Mouse (Mus musculus): ENCODE results near the gene Ttc7. TPM values are rescaled to one million over a fixed set of nuclear protein-coding genes. Genes with fewer than 3 reads are reported as not detected.

Gene Ttc7
- polyA plus RNA-seq, 1 experiment from 2014 or later: 5.4 TPM

GRCm38 (mm10) chr17:87391242-87391641 lies 108.6 kb downstream of the Ttc7 start:
- Histone ChIP-seq H3K4me3 (no peak overlapping the region), H3K27ac (replicated peaks) (no peak overlapping the region), H3K4me1 (peaks cover 8% of the 10 kb centered on the region; the same call in 1 of the 2 replicates), H3K27me3 (ENCODE audit: low read depth, poor library complexity, severe bottlenecking) (no peaks in the 10 kb centered on the region), H3K36me3 (no peaks in the 10 kb centered on the region), H3K9me3 (replicated peaks) (no peaks in the 10 kb centered on the region)
- no peak for DNase-seq (ENCODE audit: low spot score)
- 78% methylated on average over 7 of the region's 7 CpGs for WGBS

GRCm38 (mm10) chr17:87397088-87397487 lies 114.4 kb downstream of the Ttc7 start:
- WGBS: 72% methylated on average over 11 of the region's 11 CpGs
- Histone ChIP-seq H3K27me3 (ENCODE audit: low read depth, poor library complexity, severe bottlenecking) (no peaks in the 10 kb centered on the region), H3K36me3 (no peaks in the 10 kb centered on the region), H3K27ac (replicated peaks) (no peak overlapping the region), H3K9me3 (replicated peaks) (no peaks in the 10 kb centered on the region), H3K4me1 (peaks cover 14% of the 10 kb centered on the region), H3K4me3 (no peak overlapping the region)
- no peak for DNase-seq (ENCODE audit: low spot score)

GRCm38 (mm10) chr17:87402444-87402843 lies 119.8 kb downstream of the Ttc7 start:
- peaks cover 7% of the 10 kb centered on the region for H3K4me1 ChIP-seq
- no peak for DNase-seq (ENCODE audit: low spot score)
- H3K36me3 ChIP-seq: no peaks in the 10 kb centered on the region
- no peaks in the 10 kb centered on the region for H3K9me3 ChIP-seq (replicated peaks)
- H3K27me3 ChIP-seq (ENCODE audit: low read depth, poor library complexity, severe bottlenecking): no peaks in the 10 kb centered on the region
- 89% methylated on average over 11 of the region's 11 CpGs for WGBS
- H3K27ac ChIP-seq (replicated peaks): no peak overlapping the region
- no peak overlapping the region for H3K4me3 ChIP-seq

GRCm38 (mm10) chr17:87403462-87403861 lies 120.8 kb downstream of the Ttc7 start:
- no peak overlapping the region for H3K4me3 ChIP-seq
- 81% methylated on average over 4 of the region's 4 CpGs for WGBS
- H3K4me1 ChIP-seq: peaks cover 5% of the 10 kb centered on the region
- no peaks in the 10 kb centered on the region for H3K27me3 ChIP-seq (ENCODE audit: low read depth, poor library complexity, severe bottlenecking)
- no peak for DNase-seq (ENCODE audit: low spot score)
- H3K36me3 ChIP-seq: no peaks in the 10 kb centered on the region
- no peak overlapping the region for H3K27ac ChIP-seq (replicated peaks)
- H3K9me3 ChIP-seq (replicated peaks): no peaks in the 10 kb centered on the region

GRCm38 (mm10) chr17:87405576-87405975 lies 122.9 kb downstream of the Ttc7 start:
- H3K4me1 ChIP-seq: no peaks in the 10 kb centered on the region
- H3K27me3 ChIP-seq (ENCODE audit: low read depth, poor library complexity, severe bottlenecking): no peaks in the 10 kb centered on the region
- H3K4me3 ChIP-seq: no peak overlapping the region
- 84% methylated on average over 11 of the region's 11 CpGs for WGBS
- no peaks in the 10 kb centered on the region for H3K9me3 ChIP-seq (replicated peaks)
- no peaks in the 10 kb centered on the region for H3K36me3 ChIP-seq
- no peak for DNase-seq (ENCODE audit: low spot score)
- H3K27ac ChIP-seq (replicated peaks): no peak overlapping the region

- H3K27ac ChIP-seq (replicated peaks): no peak overlapping the region
- DNase-seq (ENCODE audit: low spot score): no peak
- no peaks in the 10 kb centered on the region for H3K36me3 ChIP-seq
- no peaks in the 10 kb centered on the region for H3K4me1 ChIP-seq
- no peaks in the 10 kb centered on the region for H3K9me3 ChIP-seq (replicated peaks)
- WGBS: 86% methylated on average over 4 of the region's 4 CpGs
- no peak overlapping the region for H3K4me3 ChIP-seq
- no peaks in the 10 kb centered on the region for H3K27me3 ChIP-seq (ENCODE audit: low read depth, poor library complexity, severe bottlenecking)
Measured at GRCm38 (mm10) chr17:87406646-87407045, 124.0 kb downstream of the Ttc7 start.

- H3K27me3 ChIP-seq (ENCODE audit: low read depth, poor library complexity, severe bottlenecking): no peaks in the 10 kb centered on the region
- H3K9me3 ChIP-seq (replicated peaks): no peaks in the 10 kb centered on the region
- H3K27ac ChIP-seq (replicated peaks): no peak overlapping the region
- no peaks in the 10 kb centered on the region for H3K36me3 ChIP-seq
- no peaks in the 10 kb centered on the region for H3K4me1 ChIP-seq
- H3K4me3 ChIP-seq: no peak overlapping the region
- WGBS: 82% methylated on average over 7 of the region's 7 CpGs
- DNase-seq (ENCODE audit: low spot score): no peak
Measured at GRCm38 (mm10) chr17:87418082-87418481, 135.4 kb downstream of the Ttc7 start.

GRCm38 (mm10) chr17:87427511-87427910 lies 144.8 kb downstream of the Ttc7 start, which contains the start of gene Stpg4:
Gene Stpg4 (minus strand): TSS chr17:87427741.
- WGBS: 46% methylated on average over 24 of the region's 24 CpGs
- peaks cover 53% of the 10 kb centered on the region for H3K36me3 ChIP-seq

GRCm38 (mm10) chr17:87429431-87429830 lies 146.7 kb downstream of the Ttc7 start:
- WGBS: 87% methylated on average over 3 of the region's 3 CpGs
- DNase-seq (ENCODE audit: low spot score): no peak
- no peak overlapping the region for H3K27ac ChIP-seq (replicated peaks)
- no peaks in the 10 kb centered on the region for H3K9me3 ChIP-seq (replicated peaks)
- peaks cover 7% of the 10 kb centered on the region for H3K4me1 ChIP-seq
- H3K4me3 ChIP-seq: no peak overlapping the region
- H3K27me3 ChIP-seq (ENCODE audit: low read depth, poor library complexity, severe bottlenecking): no peaks in the 10 kb centered on the region
- peaks cover 72% of the 10 kb centered on the region for H3K36me3 ChIP-seq

More at GRCm38 (mm10) chr17:87427511-87427910, 144.8 kb downstream of the Ttc7 start, which contains the start of gene Stpg4:
- Histone ChIP-seq H3K4me1 (peaks cover 7% of the 10 kb centered on the region), H3K27me3 (ENCODE audit: low read depth, poor library complexity, severe bottlenecking) (no peaks in the 10 kb centered on the region), H3K27ac (replicated peaks) (no peak within 1 kb of the TSS), H3K4me3 (peak within 1 kb of the TSS; percentile 17; the same call in 1 of the 2 replicates), H3K9me3 (replicated peaks) (no peaks in the 10 kb centered on the region)
- DNase-seq (ENCODE audit: low spot score): peak; percentile 27

Other genes with a start within 250 kb of the Ttc7 start
- 8.5 and 8.9 TPM in 2 replicates for gene Socs5, start 175.2 kb upstream of the Ttc7 start, polyA plus RNA-seq (2016; fragmentation: Nextera tagmentation; extraction: Ambion mirVana)
- 79.7 and 86.6 TPM in 2 replicates for gene Mcfd2, start 17.0 kb upstream of the Ttc7 start, polyA plus RNA-seq (2016; fragmentation: Nextera tagmentation; extraction: Ambion mirVana)
- gene Stpg4, start 144.9 kb downstream of the Ttc7 start, polyA plus RNA-seq (2016; fragmentation: Nextera tagmentation; extraction: Ambion mirVana): not detected in 2 replicates
- 1,154 and 1,167 TPM in 2 replicates for gene Calm2, start 164.0 kb downstream of the Ttc7 start, polyA plus RNA-seq (2016; fragmentation: Nextera tagmentation; extraction: Ambion mirVana)

Data from midbrain, embryonic 10.5 days (tissue).